In the genomic region with DNA sequence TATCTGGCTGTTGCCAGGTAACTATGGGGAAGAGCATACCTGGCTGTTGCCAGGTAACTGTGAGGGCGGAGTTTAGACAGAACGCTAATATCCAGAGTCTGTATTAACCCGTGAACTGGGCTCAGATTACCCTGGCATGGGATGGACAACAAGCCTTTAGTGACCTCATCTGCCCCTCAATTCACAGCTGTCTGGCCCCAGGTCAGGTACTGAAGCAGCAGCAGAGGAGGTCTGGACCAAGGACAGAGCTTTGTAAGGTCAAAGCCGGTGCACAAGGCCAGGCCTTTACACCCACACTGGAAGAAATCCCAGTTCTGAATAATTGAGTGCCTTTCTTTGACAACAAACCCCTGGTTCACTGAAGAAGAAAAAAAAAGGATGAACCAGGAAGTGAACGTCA, we compare ENCODE assay signal across 21 mouse cellular contexts. TPM values are rescaled to one million over a fixed set of nuclear protein-coding genes. Genes with fewer than 3 reads are reported as not detected.
DNase-seq lines count a peak whose midpoint lies in the region; ATAC-seq lines count a peak whose summit lies in the region.
"Had no signal": no experiment of that assay in that cellular context is flagged by ENCODE, and none has a peak within 500 bp of the region (broad histone marks: within the 10 kb centered on the region; RNA-seq: fewer than 3 reads in every experiment).

No protein-coding gene starts in this region.

- no peaks in the 10 kb centered on the region for H3K27me3 ChIP-seq in hindbrain, embryonic 14.5 days (ENCODE audit: control insufficient read depth, insufficient read depth, low read length)
- H3K27me3 ChIP-seq: CH12.LX; forebrain, embryonic 15.5 days; limb, embryonic 12.5 days had no signal

- H3K27ac ChIP-seq in hindbrain, embryonic 14.5 days = no peak overlapping the region
- H3K27ac ChIP-seq: forebrain, embryonic 15.5 days; limb, embryonic 12.5 days; stomach, postnatal 0 days had no signal

- no peak overlapping the region for H3K4me2 ChIP-seq in hindbrain, embryonic 14.5 days (replicated peaks)
- H3K4me2 ChIP-seq: forebrain, embryonic 15.5 days; heart, embryonic 12.5 days; limb, embryonic 12.5 days; liver, embryonic 11.5 days had no signal

- no peaks in the 10 kb centered on the region for H3K9me3 ChIP-seq in hindbrain, embryonic 14.5 days (ENCODE audit: control insufficient read depth, low read length)
- H3K9me3 ChIP-seq: forebrain, embryonic 15.5 days; heart, embryonic 12.5 days; limb, embryonic 12.5 days had no signal

- peaks cover 10% of the 10 kb centered on the region; the same call in 1 of the 2 replicates for H3K36me3 ChIP-seq in hindbrain, embryonic 14.5 days (replicated peaks; ENCODE audit: control insufficient read depth, insufficient read depth)

- ATAC-seq in hindbrain, embryonic 14.5 days (ENCODE audit: low FRiP score) = no peak
- ATAC-seq: forebrain, embryonic 15.5 days; inflammation-experienced regulatory T-cells, adult 6 months; liver, postnatal 0 days had no signal

- WGBS in hindbrain, embryonic 14.5 days = 84% methylated on average over 5 of the region's 5 CpGs

- H3K4me3 ChIP-seq in hindbrain, embryonic 14.5 days (replicated peaks; ENCODE audit: low read length) = no peak overlapping the region
- H3K4me3 ChIP-seq: forebrain, embryonic 15.5 days; heart, embryonic 12.5 days; limb, embryonic 12.5 days had no signal

- peak; percentile 30 for DNase-seq in cerebellum, adult 9-10 months
- no peak for DNase-seq in cerebellum, adult 18-20 months
- peak; percentile 21 for DNase-seq in kidney, adult 9 months
- no peak for DNase-seq in kidney, postnatal 10 days
- DNase-seq in NIH3T3 (ENCODE audit: low read depth) = peak; percentile 24
- peak; percentile 51 for DNase-seq in adrenal gland, postnatal 14 days
- DNase-seq in hindbrain, embryonic 14.5 days (ENCODE audit: low spot score) = no peak
- DNase-seq: B cell, adult 2 months; gastrocnemius, postnatal 10 days; kidney, adult 2 months; liver, postnatal 0 days; lung, postnatal 14 days; midbrain, embryonic 14.5 days had no signal

- H3K9ac ChIP-seq in hindbrain, embryonic 14.5 days = no peak overlapping the region
- H3K9ac ChIP-seq: forebrain, embryonic 15.5 days; heart, embryonic 12.5 days; limb, embryonic 12.5 days; liver, postnatal 0 days had no signal

- peaks cover 14% of the 10 kb centered on the region for H3K4me1 ChIP-seq in hindbrain, embryonic 14.5 days (replicated peaks; ENCODE audit: control insufficient read depth, insufficient read depth, low read length)

RNA-seq across cellular contexts. Expression of a gene that starts 6.0 kb away (rescaled TPM):
- total RNA-seq in adrenal gland, postnatal 14 days (2021) = 13.5 and 16.2 TPM in 2 replicates
- polyA plus RNA-seq in hindbrain, embryonic 14.5 days (2014; fragmentation: Nextera tagmentation; extraction: Ambion mirVana) = 18.6 and 19.7 TPM in 2 replicates
- total RNA-seq: megakaryocyte-erythroid progenitor cell, adult 5-6 weeks had no signal

RNA-seq across cellular contexts. Expression of a gene that starts 6.2 kb away (rescaled TPM):
- 16.3 and 33.9 TPM in 2 replicates for total RNA-seq in adrenal gland, postnatal 14 days (2021)
- polyA plus RNA-seq in hindbrain, embryonic 14.5 days (2014; fragmentation: Nextera tagmentation; extraction: Ambion mirVana) = 7.2 and 7.9 TPM in 2 replicates

RNA-seq across cellular contexts. Expression of a gene that starts 36.9 kb away (rescaled TPM):
- 74.2 and 77.6 TPM in 2 replicates for total RNA-seq in adrenal gland, postnatal 14 days (2021)
- polyA plus RNA-seq in hindbrain, embryonic 14.5 days (2014; fragmentation: Nextera tagmentation; extraction: Ambion mirVana) = 14.9 and 16.0 TPM in 2 replicates

Comparison
In these comparisons a context has a peak if more than half of its experiments do, and no peak if none do; other contexts are left out.
1. DNase-seq: peak in cerebellum, adult 9-10 months (single experiment), kidney, adult 9 months (single experiment), NIH3T3 (single experiment) and adrenal gland, postnatal 14 days (single experiment); none in cerebellum, adult 18-20 months (0 of 2), kidney, postnatal 10 days (single experiment) and hindbrain, embryonic 14.5 days (single experiment).